Mouse (Mus musculus): ENCODE measurements around the gene Cyb5r1.
"Not testable (repeated sequence)": the region's sequence is repeated elsewhere in the genome, so short reads cannot be mapped to it uniquely, and the experiment has no call there.

Gene Cyb5r1

GRCm38 (mm10) chr1:134414501-134415167 lies 9.3 kb downstream of the Cyb5r1 start:
- DNase-seq (ENCODE audit: low spot score in 2 of 2), result no peak

GRCm38 (mm10) chr1:134415168-134415831 lies 9.9 kb downstream of the Cyb5r1 start, which contains the start of gene Adipor1:
Gene Adipor1, plus strand, starts transcription at chr1:134415378.
- peak; percentile 96 to 97 for DNase-seq (ENCODE audit: low spot score in 2 of 2)

GRCm38 (mm10) chr1:134418414-134418975 lies 13.1 kb downstream of the Cyb5r1 start:
- DNase-seq (ENCODE audit: low spot score in 2 of 2), result no peak

GRCm38 (mm10) chr1:134419176-134419575 lies 13.8 kb downstream of the Cyb5r1 start:
- DNase-seq (ENCODE audit: low spot score in 2 of 2), result no peak

GRCm38 (mm10) chr1:134419751-134420458 lies 14.5 kb downstream of the Cyb5r1 start:
- DNase-seq (ENCODE audit: low spot score in 2 of 2), result peak in 1 of 2 experiments; percentile 31

GRCm38 (mm10) chr1:134423911-134424310 lies 18.6 kb downstream of the Cyb5r1 start:
- DNase-seq (ENCODE audit: low spot score in 2 of 2), result peak in 1 of 2 experiments; percentile 17

GRCm38 (mm10) chr1:134426289-134426688 lies 20.9 kb downstream of the Cyb5r1 start:
- peak; percentile 69 to 82 for DNase-seq (ENCODE audit: low spot score in 2 of 2)

- DNase-seq (ENCODE audit: low spot score in 2 of 2), result no peak
Measured at GRCm38 (mm10) chr1:134433002-134433401, 27.6 kb downstream of the Cyb5r1 start.

GRCm38 (mm10) chr1:134433473-134433872 lies 28.1 kb downstream of the Cyb5r1 start:
- DNase-seq (ENCODE audit: low spot score in 2 of 2), result no peak

GRCm38 (mm10) chr1:134435414-134435813 lies 30.1 kb downstream of the Cyb5r1 start:
- peak; percentile 31 to 48 for DNase-seq (ENCODE audit: low spot score in 2 of 2)

- no peak for DNase-seq (ENCODE audit: low spot score in 2 of 2)
Measured at GRCm38 (mm10) chr1:134440437-134440836, 35.1 kb downstream of the Cyb5r1 start.

GRCm38 (mm10) chr1:134441737-134442136 lies 36.4 kb downstream of the Cyb5r1 start:
- not testable (repeated sequence) for DNase-seq (ENCODE audit: low spot score in 2 of 2)

- no peak for DNase-seq (ENCODE audit: low spot score in 2 of 2)
Measured at GRCm38 (mm10) chr1:134442394-134442793, 37.0 kb downstream of the Cyb5r1 start.

GRCm38 (mm10) chr1:134443288-134443687 lies 37.9 kb downstream of the Cyb5r1 start:
- DNase-seq (ENCODE audit: low spot score in 2 of 2), result not testable (repeated sequence)

GRCm38 (mm10) chr1:134445418-134445817 lies 40.1 kb downstream of the Cyb5r1 start:
- DNase-seq (ENCODE audit: low spot score in 2 of 2), result no peak

GRCm38 (mm10) chr1:134448537-134448936 lies 43.2 kb downstream of the Cyb5r1 start:
- DNase-seq (ENCODE audit: low spot score in 2 of 2), result not testable (repeated sequence)

- no peak for DNase-seq (ENCODE audit: low spot score in 2 of 2)
Measured at GRCm38 (mm10) chr1:134450201-134450600, 44.8 kb downstream of the Cyb5r1 start.

- DNase-seq (ENCODE audit: low spot score in 2 of 2), result peak; percentile 36 to 54
Measured at GRCm38 (mm10) chr1:134450986-134451385, 45.6 kb downstream of the Cyb5r1 start.

- DNase-seq (ENCODE audit: low spot score in 2 of 2), result peak; percentile 93 to 94
Measured at GRCm38 (mm10) chr1:134454904-134455824, 49.8 kb downstream of the Cyb5r1 start, which contains the start of gene Klhl12. Gene Klhl12, plus strand, starts transcription at chr1:134455531.

- DNase-seq (ENCODE audit: low spot score in 2 of 2), result no peak
Measured at GRCm38 (mm10) chr1:134456060-134456459, 50.7 kb downstream of the Cyb5r1 start.

Measured in spleen, postnatal 36 days (tissue).